Mouse (Mus musculus) bone marrow, adult 2 months (tissue): ENCODE data around the gene Aqp1.

ENCODE experiments used
- CTCF ChIP-seq: fragments of 200-500 bp; IDR thresholded peaks from 2 replicates; pipeline ENCODE4 v1.5.1; 2011; ENCODE audit warnings: low read length, control low read depth; ENCODE audit not compliant: control insufficient read depth, insufficient read depth
- POLR2A ChIP-seq: fragments of 200-500 bp; IDR thresholded peaks from 2 replicates; pipeline ENCODE4 v1.6.1; 2011; ENCODE audit warnings: low read depth, mild to moderate bottlenecking, control low read depth, low read length, borderline replicate concordance; ENCODE audit not compliant: control insufficient read depth

DNA sequence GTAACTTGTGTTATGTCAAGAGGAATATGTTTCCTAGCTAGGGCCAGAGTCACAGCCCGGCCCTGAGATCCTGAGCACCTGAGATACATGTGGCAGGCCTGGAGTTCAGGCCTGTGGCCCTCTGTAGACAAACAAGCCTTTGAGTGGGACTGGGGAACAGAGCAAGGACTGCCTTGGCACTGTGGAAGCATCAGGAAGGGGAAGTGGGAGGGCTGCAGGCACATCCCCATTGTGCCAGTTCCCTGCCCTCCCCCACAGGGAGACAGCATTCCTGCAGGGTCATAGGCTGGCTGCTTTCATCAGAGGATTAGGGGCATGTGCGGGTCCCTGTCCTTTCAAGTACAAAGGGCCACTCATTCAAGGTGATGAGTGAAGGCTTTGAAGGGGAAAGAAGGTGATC is 26.1 kb upstream of the Aqp1 start:
- TF ChIP-seq CTCF (no peak), POLR2A (no peak)
